Mouse (Mus musculus): ENCODE measurements around the gene Sdc4. TPM values are rescaled to one million over a fixed set of nuclear protein-coding genes. Genes with fewer than 3 reads are reported as not detected.

The Sdc4 gene
- polyA plus RNA-seq, 1 experiment = 0.03 TPM

- Histone ChIP-seq H3K4me3 (replicated peaks) (no peak overlapping the region), H3K4me1 (ENCODE audit: control insufficient read depth) (no peaks in the 10 kb centered on the region), H3K36me3 (ENCODE audit: control insufficient read depth) (peaks cover 6% of the 10 kb centered on the region; the same call in 1 of the 2 replicates), H3K9me3 (ENCODE audit: control insufficient read depth, low read length) (no peaks in the 10 kb centered on the region), H3K27me3 (ENCODE audit: control insufficient read depth) (peaks cover 7% of the 10 kb centered on the region; the same call in 1 of the 2 replicates)
- TF ChIP-seq TAL1 (IDR thresholded peaks at IDR 0.05; ENCODE audit: low read length) (no peak), GATA1 (IDR thresholded peaks at IDR 0.05; ENCODE audit: low read length) (no peak)
Observed at GRCm38 (mm10) chr2:164429881-164430615, 13.6 kb downstream of the Sdc4 start.

DNA sequence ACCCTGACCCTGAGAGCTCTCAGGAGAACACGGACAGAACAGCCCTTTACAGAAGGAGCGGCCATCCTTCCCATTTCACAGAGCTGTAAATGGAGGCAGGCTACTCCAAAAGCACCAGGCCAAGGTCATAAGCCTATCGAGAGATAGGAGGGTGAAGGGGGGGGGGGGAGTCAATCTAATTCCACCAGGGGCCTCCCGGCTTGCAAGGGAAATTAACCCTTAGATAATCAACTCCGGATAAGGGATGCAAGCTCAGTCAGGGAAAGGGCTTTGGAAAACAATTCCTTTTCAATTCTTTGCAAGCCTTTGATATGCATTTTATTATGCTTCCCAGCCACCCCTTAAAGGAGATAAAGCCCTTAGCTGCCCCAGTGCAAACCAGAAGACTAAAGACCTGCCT, 15.2 kb downstream of the Sdc4 start:
- H3K4me3 ChIP-seq (replicated peaks) = no peak overlapping the region
- no peaks in the 10 kb centered on the region for H3K4me1 ChIP-seq (ENCODE audit: control insufficient read depth)
- H3K36me3 ChIP-seq (ENCODE audit: control insufficient read depth) = peaks cover 10% of the 10 kb centered on the region; the same call in 1 of the 2 replicates
- peaks cover 7% of the 10 kb centered on the region; the same call in 1 of the 2 replicates for H3K27me3 ChIP-seq (ENCODE audit: control insufficient read depth)
- TF ChIP-seq TAL1 (IDR thresholded peaks at IDR 0.05; ENCODE audit: low read length) = no peak
- TF ChIP-seq GATA1 (IDR thresholded peaks at IDR 0.05; ENCODE audit: low read length) = no peak
- H3K9me3 ChIP-seq (ENCODE audit: control insufficient read depth, low read length) = no peaks in the 10 kb centered on the region

DNA sequence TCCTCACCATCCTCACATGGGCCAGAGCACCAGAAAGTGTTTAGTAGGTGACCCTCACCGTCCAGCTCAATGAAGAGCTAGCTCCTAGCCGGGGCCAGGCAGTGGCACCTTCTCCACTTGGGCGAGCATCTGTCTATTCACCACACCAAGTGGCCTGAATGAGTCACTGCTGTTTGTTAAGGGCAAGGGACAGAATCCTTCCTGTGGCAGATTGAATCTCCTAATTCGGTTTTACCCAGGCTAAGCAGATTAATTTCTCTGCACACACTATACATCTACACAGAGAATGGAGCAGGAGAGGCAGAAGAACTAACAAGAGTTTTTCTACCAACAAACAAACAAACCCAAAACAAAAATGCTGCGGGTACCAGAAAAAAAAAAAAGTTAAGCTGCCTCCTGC, 16.7 kb downstream of the Sdc4 start:
- H3K36me3 ChIP-seq (ENCODE audit: control insufficient read depth) = peaks cover 10% of the 10 kb centered on the region; the same call in 1 of the 2 replicates
- H3K9me3 ChIP-seq (ENCODE audit: control insufficient read depth, low read length) = no peaks in the 10 kb centered on the region
- peaks cover 7% of the 10 kb centered on the region; the same call in 1 of the 2 replicates for H3K27me3 ChIP-seq (ENCODE audit: control insufficient read depth)
- no peak for TF ChIP-seq GATA1 (IDR thresholded peaks at IDR 0.05; ENCODE audit: low read length)
- no peak for TF ChIP-seq TAL1 (IDR thresholded peaks at IDR 0.05; ENCODE audit: low read length)
- no peaks in the 10 kb centered on the region for H3K4me1 ChIP-seq (ENCODE audit: control insufficient read depth)
- H3K4me3 ChIP-seq (replicated peaks) = no peak overlapping the region

DNA sequence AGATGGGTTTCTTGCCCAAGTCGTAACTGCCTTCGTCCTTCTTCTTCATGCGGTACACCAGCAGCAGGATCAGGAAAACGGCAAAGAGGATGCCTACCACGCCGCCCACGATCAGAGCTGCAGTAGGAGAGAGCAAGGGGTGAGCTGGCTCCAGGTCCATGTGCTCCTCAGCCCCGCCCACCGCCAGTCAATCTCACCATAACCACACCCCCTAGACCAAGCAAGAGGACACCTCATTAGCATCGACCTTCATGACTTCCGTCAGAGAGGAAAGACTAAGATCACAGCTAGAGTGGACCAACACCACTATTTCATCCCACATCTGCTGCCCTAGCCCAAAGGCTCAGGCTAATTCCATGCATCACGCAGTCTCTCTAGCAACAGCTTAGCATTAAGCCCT, 17.6 kb downstream of the Sdc4 start:
- Histone ChIP-seq H3K27me3 (ENCODE audit: control insufficient read depth) (peaks cover 5% of the 10 kb centered on the region; the same call in 1 of the 2 replicates), H3K4me3 (replicated peaks) (no peak overlapping the region), H3K36me3 (ENCODE audit: control insufficient read depth) (peaks cover 10% of the 10 kb centered on the region; the same call in 1 of the 2 replicates), H3K4me1 (ENCODE audit: control insufficient read depth) (no peaks in the 10 kb centered on the region), H3K9me3 (ENCODE audit: control insufficient read depth, low read length) (no peaks in the 10 kb centered on the region)
- TF ChIP-seq GATA1 (IDR thresholded peaks at IDR 0.05; ENCODE audit: low read length) = no peak
- no peak for TF ChIP-seq TAL1 (IDR thresholded peaks at IDR 0.05; ENCODE audit: low read length)

- TF ChIP-seq GATA1 (IDR thresholded peaks at IDR 0.05; ENCODE audit: low read length) (no peak), TAL1 (IDR thresholded peaks at IDR 0.05; ENCODE audit: low read length) (no peak)
- H3K9me3 ChIP-seq (ENCODE audit: control insufficient read depth, low read length) = no peaks in the 10 kb centered on the region
- peaks cover 10% of the 10 kb centered on the region; the same call in 1 of the 2 replicates for H3K36me3 ChIP-seq (ENCODE audit: control insufficient read depth)
- H3K4me3 ChIP-seq (replicated peaks) = no peak overlapping the region
- H3K4me1 ChIP-seq (ENCODE audit: control insufficient read depth) = no peaks in the 10 kb centered on the region
- H3K27me3 ChIP-seq (ENCODE audit: control insufficient read depth) = peaks cover 5% of the 10 kb centered on the region; the same call in 1 of the 2 replicates
Observed at GRCm38 (mm10) chr2:164425401-164425800, 18.3 kb downstream of the Sdc4 start.

GRCm38 (mm10) chr2:164424406-164424805, 19.3 kb downstream of the Sdc4 start:
- H3K4me3 ChIP-seq (replicated peaks) = no peak overlapping the region
- TF ChIP-seq GATA1 (IDR thresholded peaks at IDR 0.05; ENCODE audit: low read length) (no peak), TAL1 (IDR thresholded peaks at IDR 0.05; ENCODE audit: low read length) (no peak)
- peaks cover 10% of the 10 kb centered on the region; the same call in 1 of the 2 replicates for H3K36me3 ChIP-seq (ENCODE audit: control insufficient read depth)
- H3K4me1 ChIP-seq (ENCODE audit: control insufficient read depth) = no peaks in the 10 kb centered on the region
- H3K9me3 ChIP-seq (ENCODE audit: control insufficient read depth, low read length) = no peaks in the 10 kb centered on the region
- peaks cover 3% of the 10 kb centered on the region; the same call in 1 of the 2 replicates for H3K27me3 ChIP-seq (ENCODE audit: control insufficient read depth)

DNA sequence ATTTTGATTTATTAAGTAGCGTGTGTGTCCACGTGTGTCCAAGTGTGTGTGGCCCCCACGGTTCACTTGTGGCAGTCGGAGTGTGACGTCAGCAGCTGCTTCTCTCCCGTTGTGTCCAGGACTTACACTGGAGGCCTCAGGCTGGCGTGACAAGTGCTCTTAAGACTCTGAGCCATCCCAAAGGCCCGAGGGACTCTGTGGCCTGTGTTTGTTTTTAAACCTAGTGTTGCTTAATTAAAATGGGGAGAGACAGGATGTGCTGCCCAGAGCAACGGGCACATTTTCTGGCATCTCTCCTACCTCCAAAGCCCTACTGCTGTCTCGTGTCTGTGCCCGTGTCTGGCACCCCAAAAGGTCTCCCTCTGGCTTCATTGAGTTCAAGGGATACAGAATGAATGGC, 20.2 kb downstream of the Sdc4 start:
- Histone ChIP-seq H3K4me1 (ENCODE audit: control insufficient read depth) (no peaks in the 10 kb centered on the region), H3K27me3 (ENCODE audit: control insufficient read depth) (peaks cover 3% of the 10 kb centered on the region; the same call in 1 of the 2 replicates), H3K9me3 (ENCODE audit: control insufficient read depth, low read length) (no peaks in the 10 kb centered on the region), H3K4me3 (replicated peaks) (no peak overlapping the region), H3K36me3 (ENCODE audit: control insufficient read depth) (peaks cover 7% of the 10 kb centered on the region; the same call in 1 of the 2 replicates)
- TF ChIP-seq TAL1 (IDR thresholded peaks at IDR 0.05; ENCODE audit: low read length) = no peak
- no peak for TF ChIP-seq GATA1 (IDR thresholded peaks at IDR 0.05; ENCODE audit: low read length)

- TF ChIP-seq GATA1 (IDR thresholded peaks at IDR 0.05; ENCODE audit: low read length) (no peak), TAL1 (IDR thresholded peaks at IDR 0.05; ENCODE audit: low read length) (no peak)
- H3K9me3 ChIP-seq (ENCODE audit: control insufficient read depth, low read length) = no peaks in the 10 kb centered on the region
- no peaks in the 10 kb centered on the region for H3K4me1 ChIP-seq (ENCODE audit: control insufficient read depth)
- H3K27me3 ChIP-seq (ENCODE audit: control insufficient read depth) = peaks cover 3% of the 10 kb centered on the region; the same call in 1 of the 2 replicates
- H3K36me3 ChIP-seq (ENCODE audit: control insufficient read depth) = peaks cover 7% of the 10 kb centered on the region; the same call in 1 of the 2 replicates
- no peak overlapping the region for H3K4me3 ChIP-seq (replicated peaks)
Observed at GRCm38 (mm10) chr2:164422675-164423393, 20.9 kb downstream of the Sdc4 start.

DNA sequence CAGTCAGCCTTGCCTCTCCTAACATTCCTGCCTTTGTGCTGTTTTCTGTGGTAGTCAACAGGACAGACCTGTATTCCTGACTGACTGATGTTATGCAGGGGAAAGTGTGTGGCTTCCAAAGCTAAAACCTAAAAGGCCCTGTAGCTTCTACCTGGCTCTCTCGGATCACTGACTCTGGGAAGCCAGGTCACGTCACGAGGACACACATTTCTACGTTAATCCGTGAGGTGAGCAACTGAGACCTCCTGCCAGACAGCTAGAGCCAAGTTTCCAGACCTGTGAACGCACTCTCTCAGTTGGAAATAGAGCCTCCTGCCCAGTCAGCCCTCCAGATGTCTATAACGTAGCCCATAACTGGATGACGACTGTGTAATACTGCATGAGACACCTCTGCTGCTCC, 21.7 kb downstream of the Sdc4 start:
- H3K27me3 ChIP-seq (ENCODE audit: control insufficient read depth) = peaks cover 3% of the 10 kb centered on the region; the same call in 1 of the 2 replicates
- H3K4me3 ChIP-seq (replicated peaks) = no peak overlapping the region
- no peaks in the 10 kb centered on the region for H3K9me3 ChIP-seq (ENCODE audit: control insufficient read depth, low read length)
- TF ChIP-seq GATA1 (IDR thresholded peaks at IDR 0.05; ENCODE audit: low read length) (no peak), TAL1 (IDR thresholded peaks at IDR 0.05; ENCODE audit: low read length) (no peak)
- peaks cover 7% of the 10 kb centered on the region; the same call in 1 of the 2 replicates for H3K36me3 ChIP-seq (ENCODE audit: control insufficient read depth)
- H3K4me1 ChIP-seq (ENCODE audit: control insufficient read depth) = no peaks in the 10 kb centered on the region
